Mouse (Mus musculus): ENCODE data around the gene Nhlrc4.

DNA sequence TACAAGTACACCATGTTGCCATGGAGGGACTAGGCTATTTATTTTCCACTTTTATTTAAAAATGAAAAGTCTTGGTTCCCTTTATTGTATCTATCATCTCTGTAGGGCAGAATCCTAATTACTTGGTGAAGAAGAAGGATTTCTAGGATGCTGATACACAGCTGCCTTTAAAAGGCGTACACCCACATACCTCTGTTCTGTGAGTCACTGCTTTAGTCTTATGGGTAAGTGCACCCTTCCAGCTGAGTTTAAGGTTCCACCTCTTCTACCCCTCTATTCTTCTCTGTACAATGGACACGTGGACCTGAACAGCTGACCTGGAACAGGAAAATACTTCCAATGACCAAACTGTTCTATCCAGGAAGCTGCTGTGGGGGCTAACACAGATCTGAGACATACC lies 37.1 kb downstream of the Nhlrc4 start:
- TF ChIP-seq POLR2A (IDR thresholded peaks at IDR 0.05; ENCODE audit: borderline replicate concordance, low read depth, low read length) (no peak), CTCF (IDR thresholded peaks at IDR 0.05; ENCODE audit: low read depth, low read length) (no peak)

Data from bone marrow macrophage, adult 2 months (primary cell).